Mouse (Mus musculus): ENCODE measurements around the gene Mical3.

- TF ChIP-seq CHD2 (IDR thresholded peaks at IDR 0.05; ENCODE audit: low read depth, low read length): no peak
- no peak for TF ChIP-seq MAFK (IDR thresholded peaks at IDR 0.05; ENCODE audit: insufficient read depth, low read depth, low read length)
- no peak for TF ChIP-seq HCFC1 (IDR thresholded peaks at IDR 0.05; ENCODE audit: borderline replicate concordance, insufficient read depth, low read length)
These were observed 103.5 kb downstream of the Mical3 start for GRCm38 (mm10) chr6:121027314-121027713.

Measured in ES-E14 (cell line).